Mouse (Mus musculus) urinary bladder, adult 18-20 months (tissue): ENCODE data around the gene Tef.
A peak's percentile ranks its signal among the peaks of the same experiment; 100 is the strongest.

Experiments
- DNase-seq, 2 experiments: peaks; one replicate each; pipeline ENCODE4 v3.0.0; 2022; ENCODE audit warnings: low spot score in 2 of 2, mixed read lengths in 2 of 2

The Tef gene

DNA sequence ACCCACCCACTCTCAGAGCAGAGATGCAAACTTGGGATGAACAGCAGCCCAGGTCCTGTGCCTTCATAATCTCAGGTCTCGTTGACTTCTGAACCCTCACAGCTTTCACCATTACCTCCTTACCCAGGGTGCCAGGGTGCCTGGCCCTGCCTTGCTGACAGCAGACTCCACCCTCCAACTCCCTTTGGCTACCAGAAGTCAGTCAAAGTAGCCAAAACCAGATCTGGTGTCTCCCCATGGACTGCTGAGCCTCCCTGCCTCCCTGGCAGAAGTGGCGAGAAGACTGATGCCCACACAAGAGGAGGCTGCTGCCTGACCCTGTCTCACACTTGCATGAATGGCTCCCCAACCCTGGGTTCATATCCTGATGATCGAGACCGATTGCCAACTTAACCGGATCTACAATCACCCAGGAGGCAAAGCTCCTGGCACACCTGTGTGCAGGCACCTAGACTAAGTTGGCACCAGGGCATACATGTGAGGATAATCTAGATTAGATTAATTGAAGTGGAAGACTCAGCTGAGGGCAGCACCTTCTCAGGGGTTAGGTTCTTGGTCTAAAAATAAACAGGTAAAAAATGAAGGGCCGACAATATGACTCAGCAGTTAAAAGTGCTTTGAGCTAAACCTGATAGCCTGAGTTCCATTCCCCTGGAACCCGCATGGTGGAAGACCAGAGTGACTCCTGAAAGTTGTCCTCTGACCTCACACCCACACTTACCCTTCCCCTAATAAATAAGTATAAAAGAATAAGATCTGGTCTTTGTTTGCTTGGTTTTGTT is 26.4 kb downstream of the Tef start:
- DNase-seq: no peak

DNA sequence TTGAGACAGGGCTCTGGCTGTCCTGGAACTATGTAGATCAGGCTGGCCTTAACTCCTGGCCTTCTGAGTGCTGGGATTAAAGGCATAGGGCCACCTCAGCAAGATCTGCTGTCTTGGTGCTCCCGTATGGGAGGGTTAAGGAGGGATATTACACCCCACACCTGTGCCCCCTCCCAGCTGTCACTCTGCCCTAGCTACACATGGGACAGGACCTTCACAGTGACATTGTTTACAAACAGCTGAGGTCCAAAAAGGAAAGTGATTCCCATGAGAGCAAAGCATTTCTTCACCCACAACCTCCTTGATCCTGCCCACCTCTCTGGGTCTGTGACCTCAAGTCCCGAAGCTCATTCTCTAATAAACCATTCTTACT is 27.0 kb downstream of the Tef start:
- DNase-seq: no peak

DNA sequence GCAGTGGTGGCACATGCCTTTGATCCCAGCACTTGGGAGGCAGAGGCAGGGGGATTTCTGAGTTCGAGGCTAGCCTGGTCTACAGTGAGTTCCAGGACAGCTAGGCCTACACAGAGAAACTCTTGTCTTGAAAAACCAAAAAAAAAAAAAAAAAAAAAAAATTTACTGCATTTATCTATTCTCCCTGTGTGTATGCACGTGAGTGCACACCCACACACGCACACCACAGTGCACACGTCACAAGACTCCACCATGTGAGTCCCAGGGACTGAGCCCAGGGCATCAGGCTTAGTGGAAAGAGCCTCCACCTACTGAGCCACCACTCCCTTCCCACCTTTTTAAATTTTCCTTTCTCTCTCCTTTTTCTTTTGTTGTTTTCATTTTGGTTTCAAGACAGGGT is 28.3 kb downstream of the Tef start:
- DNase-seq: no peak

DNA sequence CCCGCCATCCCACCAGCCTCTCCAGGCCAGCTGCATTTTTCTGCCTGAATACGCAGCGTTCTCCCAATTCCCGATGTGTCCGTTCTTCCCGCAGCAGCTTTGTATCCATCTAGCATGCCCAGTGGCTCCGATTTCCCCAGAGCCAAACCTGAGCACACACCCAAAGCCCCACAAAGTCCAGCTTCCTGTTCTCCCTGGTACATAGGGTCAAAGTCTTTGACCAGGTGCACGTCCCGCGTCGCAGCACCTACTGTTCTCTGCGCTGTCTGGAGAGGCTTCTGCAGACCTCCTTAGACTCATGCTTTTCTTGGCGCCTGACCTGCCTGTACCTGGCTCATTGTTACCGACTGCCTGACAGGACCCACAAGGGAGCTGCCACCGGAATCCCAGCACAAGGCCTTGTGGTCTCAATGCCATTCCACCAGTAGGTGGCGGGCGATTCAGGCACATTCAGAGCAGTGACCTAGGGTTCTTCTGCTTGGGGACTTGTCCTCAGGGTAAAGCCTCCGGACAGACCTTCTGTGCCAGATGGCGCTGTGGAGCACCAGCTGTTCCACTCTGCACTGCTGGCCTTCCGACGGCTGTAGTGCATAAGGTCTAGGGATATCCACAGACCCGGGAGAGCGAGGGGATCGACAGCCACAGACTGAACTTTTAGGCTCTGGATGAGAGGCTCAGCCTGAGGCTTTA is 29.1 kb downstream of the Tef start:
- peak; percentile 74 to 80 for DNase-seq

DNA sequence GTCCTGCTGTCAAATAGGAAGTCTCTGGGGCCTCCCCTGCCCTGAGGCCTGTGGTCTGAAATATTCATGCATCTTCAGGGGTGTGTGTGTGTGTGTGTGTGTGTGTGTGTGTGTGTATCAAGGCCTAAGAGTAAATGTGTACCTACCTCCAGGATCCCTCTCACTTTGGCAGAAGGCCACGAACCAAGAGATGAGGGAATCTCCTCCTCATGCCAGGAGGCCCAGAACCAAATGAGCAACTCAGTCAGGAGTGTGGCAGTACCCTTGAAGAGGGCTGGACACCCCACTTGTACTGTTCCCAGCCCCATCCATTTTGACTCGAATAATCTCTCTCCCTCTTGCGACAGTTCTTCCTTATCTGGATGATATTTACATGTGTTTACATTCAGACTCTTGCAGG is 30.0 kb downstream of the Tef start:
- DNase-seq: no peak

DNA sequence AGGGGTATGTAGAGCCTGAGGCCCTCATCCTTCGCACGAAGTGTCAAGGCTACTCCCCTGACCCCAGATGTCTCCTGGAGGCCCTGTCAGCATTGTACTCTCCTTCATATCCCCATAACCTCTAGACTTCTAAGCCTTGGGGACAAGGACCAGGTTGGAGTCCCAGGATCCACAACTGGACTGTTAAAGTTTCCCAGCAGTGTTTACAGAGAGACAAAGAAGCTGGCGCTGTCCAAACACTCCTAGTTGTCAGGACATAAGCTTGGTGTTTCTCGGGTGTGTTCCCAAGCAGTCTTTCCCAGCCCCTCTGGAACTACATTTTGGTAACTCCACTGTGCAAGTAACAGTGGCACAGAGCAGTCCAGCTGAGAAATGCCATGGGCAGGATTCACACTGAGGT is 31.3 kb downstream of the Tef start:
- DNase-seq: no peak

DNA sequence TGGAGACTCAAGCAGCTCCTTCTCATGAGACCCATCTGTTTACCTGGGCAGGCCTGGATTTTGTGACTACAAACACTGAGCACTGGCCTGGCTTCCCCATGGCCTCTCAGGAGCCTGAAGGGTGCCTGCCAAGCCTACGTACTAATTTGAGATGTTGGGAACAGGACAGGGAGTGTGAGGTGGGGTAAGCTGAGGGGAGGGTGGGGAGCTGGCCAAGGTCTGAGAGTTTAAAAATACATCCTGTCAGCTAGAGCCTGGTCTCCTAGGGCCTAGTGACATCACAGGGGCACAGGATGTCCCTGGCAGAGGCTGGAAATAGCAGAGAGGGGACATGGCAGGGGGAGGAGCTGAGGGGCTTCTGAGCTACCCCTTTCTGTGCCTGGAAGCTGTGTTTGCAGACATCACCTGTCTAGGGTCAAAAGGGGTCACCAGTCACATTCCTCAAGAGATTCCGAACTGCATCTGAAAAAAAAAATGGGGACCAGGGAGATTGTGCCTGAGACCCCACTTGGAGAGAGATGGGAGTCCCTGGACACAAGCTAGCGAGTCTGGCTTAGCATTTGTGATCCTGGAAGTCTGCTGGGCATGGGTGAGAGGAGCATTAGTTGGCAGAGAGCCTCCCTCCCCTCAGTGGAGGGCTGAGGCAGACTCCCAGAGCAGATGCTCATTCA is 32.1 kb downstream of the Tef start:
- DNase-seq: no peak

DNA sequence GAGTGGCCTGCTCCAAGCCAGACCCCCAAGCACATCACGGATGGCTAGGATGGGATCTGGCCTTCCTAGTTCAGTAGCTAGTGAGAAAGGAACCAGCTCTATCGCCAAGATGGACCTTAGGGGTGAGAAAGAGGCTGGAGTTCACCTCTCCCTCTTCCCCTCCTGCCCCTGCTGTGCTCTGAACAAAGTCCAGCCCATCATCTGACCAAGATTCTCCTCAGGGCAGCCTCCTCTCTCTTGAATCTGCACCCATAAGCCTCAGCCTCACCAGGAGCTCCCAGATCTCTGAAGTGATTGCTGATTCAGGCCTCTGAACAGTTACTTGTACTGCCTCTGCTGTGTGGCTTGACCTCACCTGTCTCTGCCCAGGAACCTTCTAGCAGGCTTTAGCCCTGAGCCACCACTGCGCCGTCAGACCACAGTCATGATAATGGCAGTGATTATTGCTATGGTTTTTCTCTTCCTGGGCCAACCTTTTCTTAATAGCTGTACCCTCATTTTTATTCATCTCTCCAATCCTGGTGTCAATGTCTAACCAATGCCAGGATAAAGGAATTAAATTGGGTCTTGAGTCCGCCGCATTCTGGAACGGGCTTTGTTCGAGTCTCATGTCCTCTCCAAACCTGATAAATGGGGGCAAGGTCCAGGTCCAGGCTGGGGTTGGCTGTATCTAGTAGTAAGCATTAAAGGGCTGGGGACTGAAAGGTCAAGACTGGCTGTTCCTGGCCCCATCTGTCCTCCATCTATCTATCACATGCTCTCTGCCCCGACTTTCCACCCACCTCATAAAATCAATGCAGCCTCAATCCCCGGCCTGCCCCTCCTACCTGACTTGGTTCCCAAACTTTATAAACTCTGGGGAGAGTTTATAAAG is 33.0 kb downstream of the Tef start:
- DNase-seq: no peak

DNA sequence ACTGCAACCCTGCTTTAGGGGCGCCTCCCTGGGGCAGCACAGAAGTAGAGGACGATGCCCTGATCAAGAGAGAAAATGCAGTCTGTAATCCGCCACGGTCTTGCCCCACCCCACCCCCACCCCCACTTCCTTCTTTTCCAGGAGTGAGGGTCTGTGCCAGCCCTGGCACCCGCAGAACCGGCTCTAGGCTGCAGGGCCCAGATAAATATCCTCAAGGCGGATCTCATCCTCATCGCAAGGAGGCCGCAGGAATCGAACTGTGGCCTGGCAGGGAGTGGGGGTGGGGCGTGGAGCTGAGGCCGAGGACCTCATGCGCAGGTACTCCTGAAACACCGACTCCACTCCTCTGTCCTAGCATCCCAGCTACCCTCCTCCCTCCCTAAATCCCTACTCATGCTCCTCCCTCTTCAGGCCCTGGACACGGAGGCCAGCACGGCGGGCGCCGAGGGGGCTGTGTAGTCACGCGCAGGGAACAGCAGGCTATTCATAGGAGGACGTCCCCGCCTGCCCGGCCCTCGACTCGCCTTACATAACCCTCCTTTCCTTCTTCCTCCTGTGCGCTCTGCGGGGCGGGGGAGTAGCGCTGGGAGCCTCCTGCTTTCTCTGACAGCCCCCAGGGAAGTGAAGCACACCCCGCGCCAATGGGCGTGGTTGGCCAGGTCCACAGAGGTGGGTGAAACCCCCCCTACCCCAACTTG is 34.1 kb downstream of the Tef start:
- peak; percentile 44 to 83 for DNase-seq

DNA sequence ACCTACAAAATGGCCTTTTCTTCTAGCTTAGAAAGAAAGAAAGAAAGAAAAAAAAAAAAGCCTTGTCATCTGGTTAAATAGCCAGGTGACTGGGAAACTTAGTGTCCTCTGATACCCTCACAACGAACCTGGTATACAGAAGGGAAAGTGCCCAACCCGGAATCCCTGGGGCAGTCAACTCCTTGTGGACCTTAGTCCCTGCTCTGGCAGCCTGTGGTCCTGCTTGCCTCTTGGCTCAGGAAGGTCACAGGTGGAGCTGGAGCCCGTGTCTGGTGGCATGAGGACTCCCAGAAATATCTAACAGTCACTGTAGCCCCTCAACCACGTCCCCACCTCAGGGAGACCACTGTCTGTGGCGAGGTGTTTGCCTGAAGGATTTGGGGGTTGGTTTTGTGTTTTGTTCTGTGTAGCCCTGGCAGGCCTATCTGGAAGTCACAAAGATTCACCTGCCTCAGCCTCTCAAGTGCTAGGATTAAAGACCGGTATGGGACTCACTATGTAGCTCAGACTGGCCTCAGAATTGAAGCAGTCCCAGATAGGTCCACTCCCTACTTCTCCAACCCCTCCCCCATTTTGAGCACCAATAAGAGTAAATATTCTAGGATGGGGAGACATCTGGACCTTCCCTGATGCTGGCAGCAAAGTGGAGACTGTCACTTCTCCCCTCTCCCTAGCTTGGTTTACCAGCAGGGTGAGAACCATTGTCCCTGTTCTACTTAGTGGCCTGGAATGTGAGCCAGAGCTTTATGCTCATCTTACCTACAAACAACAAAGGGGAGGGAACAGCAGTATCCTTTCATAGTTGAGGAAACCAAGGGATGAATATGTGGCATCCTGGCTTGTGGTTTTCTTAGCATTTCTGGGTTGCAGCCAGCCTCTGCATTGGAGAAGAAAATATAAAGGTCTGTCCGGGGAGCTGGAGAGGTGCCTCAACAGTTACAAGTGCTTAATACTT is 35.0 kb downstream of the Tef start:
- no peak for DNase-seq

DNA sequence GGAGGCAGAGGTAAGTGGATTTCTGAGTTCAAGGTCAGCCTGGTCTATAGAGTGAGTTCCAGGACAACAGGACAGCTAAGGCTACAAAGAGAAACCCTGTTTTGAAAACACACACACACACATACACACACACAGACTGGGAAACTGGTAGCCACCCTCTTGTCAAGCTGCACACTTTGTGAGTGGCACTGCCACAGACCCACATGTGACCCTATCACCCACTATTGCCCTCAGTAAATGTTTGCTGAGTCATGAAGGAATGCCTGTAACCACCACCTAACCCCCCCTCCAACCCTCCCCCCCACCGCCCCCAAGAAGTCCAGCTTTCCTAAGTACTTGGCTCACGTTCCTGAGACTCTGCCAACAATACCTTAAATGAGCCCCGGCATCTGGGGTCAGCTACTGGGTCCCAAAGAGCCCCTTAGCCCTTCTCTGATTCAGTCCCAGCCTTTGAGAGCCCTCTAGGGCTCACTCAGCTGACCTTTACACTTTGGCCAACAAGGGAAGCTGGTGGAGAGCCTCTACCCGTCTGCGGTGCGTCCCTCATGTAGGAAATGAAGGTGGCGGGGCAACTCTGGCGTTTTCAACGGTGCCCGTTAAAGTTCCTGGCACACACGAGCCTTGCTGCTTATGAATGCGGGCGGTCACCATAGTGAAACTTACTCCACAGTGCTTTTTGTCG is 36.5 kb downstream of the Tef start:
- no peak for DNase-seq

DNA sequence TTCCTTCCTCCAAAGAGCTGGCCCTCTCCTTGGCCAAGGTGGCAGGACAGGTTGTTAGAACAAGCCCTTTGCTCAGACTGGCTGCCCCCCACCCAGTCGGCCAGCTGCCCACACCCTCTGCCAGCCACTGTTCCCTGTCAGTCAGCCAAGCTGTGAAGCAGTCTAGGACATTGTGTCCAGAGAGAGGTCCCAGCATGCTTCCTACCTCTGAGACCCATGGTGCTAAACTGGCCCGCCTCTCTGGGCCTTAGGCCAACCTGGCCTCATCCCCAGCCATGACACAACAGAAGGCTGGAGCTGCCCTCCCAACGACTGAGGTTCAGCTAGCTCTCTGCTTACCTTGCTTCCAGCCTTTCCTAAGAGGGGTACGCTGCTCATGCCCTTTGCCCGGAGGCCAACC is 37.4 kb downstream of the Tef start:
- DNase-seq: peak in 1 of 2 experiments; percentile 63

DNA sequence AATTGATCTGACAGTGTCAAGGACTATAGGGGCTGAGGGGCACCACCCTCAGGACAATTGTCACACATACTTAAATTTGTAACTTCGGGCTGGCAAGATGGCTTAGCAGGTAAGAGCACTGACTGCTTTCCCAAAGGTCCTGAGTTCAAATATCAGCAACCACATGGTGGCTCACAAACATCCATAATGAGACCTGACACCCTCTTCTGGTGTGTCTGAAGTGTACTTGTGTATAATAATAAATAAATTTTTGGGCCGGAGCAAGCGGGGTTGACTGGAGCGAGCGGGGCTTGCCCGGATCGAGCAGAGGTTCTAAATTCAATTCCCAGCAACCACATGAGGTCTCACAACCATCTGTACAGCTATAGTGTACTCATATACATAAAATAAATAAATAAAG is 38.1 kb downstream of the Tef start:
- DNase-seq: no peak

DNA sequence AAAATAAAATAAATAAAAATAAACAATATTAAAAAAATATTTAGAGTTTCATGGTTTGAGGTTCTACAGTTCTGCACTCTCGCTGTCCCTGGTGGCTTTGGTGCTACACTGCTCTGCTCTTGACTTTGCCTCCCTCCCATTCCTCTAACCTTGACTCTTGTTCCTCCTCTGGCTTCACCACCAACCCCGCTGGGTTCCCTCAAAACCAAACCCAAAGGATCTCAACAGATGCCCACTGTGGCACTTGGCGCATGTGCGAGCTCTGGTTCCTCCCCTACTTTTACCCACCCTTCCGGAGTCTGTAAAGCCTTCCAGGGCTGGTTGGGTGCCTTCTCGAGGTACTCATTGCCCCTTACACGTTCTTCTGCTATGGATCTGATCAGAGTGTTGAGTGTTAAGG is 40.1 kb downstream of the Tef start:
- DNase-seq: no peak

DNA sequence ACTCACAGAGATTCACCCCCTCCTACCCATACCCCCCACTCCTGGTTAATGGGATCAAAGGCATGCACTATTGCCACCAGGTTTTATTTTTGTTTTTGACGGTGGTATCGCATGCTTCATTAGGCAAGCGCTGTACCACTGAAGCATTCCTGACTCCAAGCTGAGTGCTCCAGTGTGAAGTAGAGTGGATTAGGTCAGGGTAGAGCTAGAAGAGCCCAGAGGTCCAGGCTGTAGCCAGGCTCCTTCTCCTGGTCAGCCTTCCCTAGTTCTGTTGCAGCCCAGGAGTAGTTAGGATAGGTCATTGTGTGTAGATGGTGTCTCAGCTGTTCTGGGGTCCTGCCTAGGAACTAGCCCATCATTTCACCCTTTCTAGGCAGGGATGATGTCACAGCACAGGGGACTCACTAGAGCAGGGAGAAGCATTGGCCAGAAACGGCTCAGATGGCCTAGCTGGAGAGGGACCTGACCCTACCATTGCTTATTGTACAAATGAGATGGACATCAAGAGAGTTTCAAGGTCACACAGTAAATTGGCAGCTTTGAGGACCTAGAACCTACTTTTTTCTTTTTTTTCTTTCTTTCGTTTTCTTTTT is 42.9 kb downstream of the Tef start:
- no peak for DNase-seq

DNA sequence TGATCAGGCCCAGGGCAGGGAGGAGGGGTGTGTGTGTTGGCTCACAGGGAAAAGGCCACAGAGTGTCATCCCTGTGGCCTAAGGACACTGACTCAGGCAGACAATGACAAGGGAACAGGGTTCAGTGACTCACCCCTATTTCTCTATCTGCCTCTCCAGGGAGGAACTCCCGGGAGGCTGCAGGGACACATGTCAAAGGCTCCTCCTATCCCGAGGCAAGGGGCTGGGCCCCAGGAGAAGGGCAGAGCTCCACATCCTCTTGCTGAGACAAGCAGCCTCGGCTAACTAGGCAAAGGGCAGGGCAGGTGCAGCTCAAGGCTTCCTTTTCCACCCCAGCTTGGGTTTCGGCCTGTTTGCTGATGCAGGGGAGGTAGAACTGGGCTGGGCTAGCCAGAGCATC is 43.5 kb downstream of the Tef start:
- DNase-seq: peak; percentile 44 to 67

DNA sequence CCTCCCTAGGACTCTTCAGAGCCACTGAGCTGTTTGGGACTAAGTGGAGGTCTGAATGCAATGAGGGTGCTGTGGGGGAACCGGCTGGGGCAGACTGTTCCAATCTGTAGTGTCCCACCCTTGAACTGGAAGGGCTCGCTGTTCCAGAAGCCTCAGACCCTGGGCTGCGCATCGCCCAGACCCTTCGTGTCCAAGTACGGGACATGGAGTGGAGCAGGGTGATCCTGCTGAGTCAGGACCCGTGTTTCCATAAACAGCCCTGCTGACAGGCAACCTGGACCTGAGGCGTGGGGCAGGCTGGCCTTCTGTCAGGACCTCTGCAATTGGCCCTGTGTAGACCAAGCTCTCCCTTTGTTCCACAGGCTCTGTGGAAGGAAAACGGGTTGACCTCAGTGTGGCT is 44.5 kb downstream of the Tef start:
- DNase-seq: no peak

DNA sequence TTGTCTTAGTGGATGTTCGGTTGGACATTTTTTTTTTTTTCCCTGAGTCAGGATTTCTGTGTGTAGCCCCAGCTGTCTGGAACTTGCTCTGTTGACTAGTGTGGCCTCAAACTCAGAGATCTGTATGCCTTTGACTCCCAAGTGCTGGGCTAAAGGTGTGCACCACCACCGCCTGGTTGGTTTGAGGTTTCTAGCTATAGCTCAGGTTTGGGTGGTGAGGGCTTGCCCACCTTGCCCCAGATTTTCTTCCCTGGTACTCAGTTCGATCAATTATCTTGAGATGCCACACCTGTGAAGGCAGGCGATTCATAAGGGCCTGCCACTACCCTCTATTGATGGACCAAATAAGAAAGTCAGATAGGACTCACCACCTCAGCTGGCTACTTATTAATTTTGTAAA is 44.9 kb downstream of the Tef start:
- no peak for DNase-seq

DNA sequence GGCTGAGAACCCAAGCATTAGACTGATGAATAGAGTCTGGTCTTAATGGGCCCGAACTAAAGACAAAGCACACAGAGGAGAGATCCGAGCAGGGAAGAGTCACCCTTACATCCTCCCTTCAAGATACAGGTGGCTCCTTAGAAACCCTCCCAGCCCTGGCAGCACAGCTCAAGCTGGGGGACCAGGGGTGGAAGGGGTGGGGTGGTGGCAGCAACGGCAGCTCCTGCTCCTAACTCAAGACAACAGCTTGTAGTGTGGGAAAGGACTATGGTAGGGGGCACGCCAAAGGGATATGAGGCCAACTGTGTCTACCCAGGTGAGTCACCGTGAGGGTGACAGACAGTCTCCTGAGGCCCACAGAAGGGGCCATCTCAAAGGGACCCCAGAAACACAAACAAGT is 45.6 kb downstream of the Tef start:
- no peak for DNase-seq
